Mouse (Mus musculus): ENCODE results near the gene Gps2. TPM values are rescaled to one million over a fixed set of nuclear protein-coding genes. Genes with fewer than 3 reads are reported as not detected.
"Not testable (repeated sequence)": the region's sequence is repeated elsewhere in the genome, so short reads cannot be mapped to it uniquely, and the experiment has no call there.

The Gps2 gene
- polyA plus RNA-seq, 1 experiment from 2014 or later = 70.3 TPM

GRCm38 (mm10) chr11:69910781-69911560, 2.7 kb upstream of the Gps2 start:
- no peak overlapping the region for H3K9ac ChIP-seq (ENCODE audit: low read depth, low read length)
- H3K4me3 ChIP-seq (ENCODE audit: low read depth, low read length) = no peak overlapping the region
- H3K27ac ChIP-seq (ENCODE audit: low read length) = no peak overlapping the region
- ATAC-seq = no peak
- H3K9me3 ChIP-seq (replicated peaks; ENCODE audit: control insufficient read depth, low read length, poor library complexity, severe bottlenecking) = no peaks in the 10 kb centered on the region
- no peaks in the 10 kb centered on the region for H3K27me3 ChIP-seq (ENCODE audit: control insufficient read depth, insufficient read depth, low read depth, low read length)
- H3K4me1 ChIP-seq (ENCODE audit: control insufficient read depth, insufficient read depth, low read length) = peaks cover 23% of the 10 kb centered on the region
- whole genome bisulfite sequencing = 94% methylated on average over 17 of the region's 17 CpGs
- peaks cover 52% of the 10 kb centered on the region for H3K36me3 ChIP-seq (ENCODE audit: control insufficient read depth, insufficient read depth, low read length)
- no peak overlapping the region for H3K4me2 ChIP-seq (ENCODE audit: low read length)

DNA sequence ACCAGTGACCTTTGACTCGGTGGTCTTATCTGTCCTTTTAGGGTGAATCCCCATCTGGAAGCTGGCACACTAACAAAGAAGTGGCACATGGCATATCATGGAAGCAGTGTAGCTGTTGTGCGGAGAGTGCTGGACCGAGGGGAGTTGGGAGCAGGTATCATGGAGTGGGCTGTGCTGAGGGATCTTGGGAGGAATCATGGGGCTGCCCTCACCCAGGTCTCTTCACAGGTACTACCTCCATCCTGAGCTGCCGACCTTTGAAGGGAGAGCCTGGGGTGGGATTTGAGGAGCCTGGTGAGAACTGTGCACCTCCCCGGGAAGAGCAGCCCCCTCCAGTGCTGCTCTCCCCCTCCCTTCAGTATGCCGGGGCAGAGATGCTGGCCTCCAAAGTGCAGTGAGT, 2.0 kb upstream of the Gps2 start:
- Histone ChIP-seq H3K27me3 (ENCODE audit: control insufficient read depth, insufficient read depth, low read depth, low read length) (no peaks in the 10 kb centered on the region), H3K9me3 (replicated peaks; ENCODE audit: control insufficient read depth, low read length, poor library complexity, severe bottlenecking) (no peaks in the 10 kb centered on the region), H3K4me3 (ENCODE audit: low read depth, low read length) (no peak overlapping the region), H3K4me1 (ENCODE audit: control insufficient read depth, insufficient read depth, low read length) (peaks cover 24% of the 10 kb centered on the region), H3K27ac (ENCODE audit: low read length) (no peak overlapping the region), H3K36me3 (ENCODE audit: control insufficient read depth, insufficient read depth, low read length) (peaks cover 47% of the 10 kb centered on the region), H3K4me2 (ENCODE audit: low read length) (no peak overlapping the region), H3K9ac (ENCODE audit: low read depth, low read length) (no peak overlapping the region)
- no peak for ATAC-seq
- WGBS = 87% methylated on average over 6 of the region's 6 CpGs

DNA sequence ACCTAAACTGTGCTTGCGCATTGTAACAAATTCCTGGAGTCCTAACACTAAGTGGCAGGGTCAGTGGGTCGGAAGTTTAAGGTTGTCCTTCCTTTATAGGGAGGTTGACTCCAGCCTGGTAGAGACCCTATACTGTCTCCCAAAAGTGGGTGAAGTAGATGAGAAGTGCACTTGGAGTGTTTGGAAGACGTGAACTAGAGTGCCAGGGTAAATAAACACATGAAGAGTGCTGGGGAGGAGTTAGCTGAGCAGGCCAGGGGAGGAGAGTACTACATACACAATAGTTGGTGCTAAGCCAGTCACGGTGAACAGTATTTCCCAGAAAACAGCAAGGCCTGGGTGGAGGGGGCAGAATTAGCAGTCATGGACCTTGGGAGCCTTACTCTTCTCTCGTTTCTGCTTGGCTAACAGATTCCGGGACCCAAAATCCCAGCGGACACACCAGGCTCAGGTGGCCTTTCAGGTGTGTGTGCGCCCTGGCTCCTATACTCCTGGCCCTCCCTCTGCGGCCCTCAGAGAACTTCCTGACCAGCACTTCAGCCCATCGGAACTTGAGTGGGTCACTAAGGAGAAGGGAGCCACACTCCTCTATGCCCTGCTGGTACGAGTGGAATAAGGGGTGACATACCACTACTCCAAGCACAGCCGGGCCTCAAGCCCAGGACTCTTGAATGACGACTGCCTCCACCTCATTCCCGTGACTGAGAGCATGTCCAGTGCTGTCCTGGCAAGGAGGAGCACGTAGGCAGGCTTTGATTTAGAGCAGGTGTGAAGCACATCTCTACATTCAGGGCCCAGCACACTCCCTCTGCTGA, 765 bp upstream of the Gps2 start:
- 78% methylated on average over 15 of the region's 15 CpGs for WGBS
- 0 out of 2 replicates have a peak overlapping the region, but pooled peaks have one; percentile 43 for H3K9ac ChIP-seq (ENCODE audit: low read depth, low read length)
- H3K27ac ChIP-seq (ENCODE audit: low read length) = no peak overlapping the region; the same call in 1 of the 2 replicates
- peak; percentile 32; the same call in 1 of the 2 replicates for ATAC-seq
- H3K36me3 ChIP-seq (ENCODE audit: control insufficient read depth, insufficient read depth, low read length) = peaks cover 46% of the 10 kb centered on the region
- H3K4me1 ChIP-seq (ENCODE audit: control insufficient read depth, insufficient read depth, low read length) = peaks cover 24% of the 10 kb centered on the region
- no peaks in the 10 kb centered on the region for H3K9me3 ChIP-seq (replicated peaks; ENCODE audit: control insufficient read depth, low read length, poor library complexity, severe bottlenecking)
- H3K27me3 ChIP-seq (ENCODE audit: control insufficient read depth, insufficient read depth, low read depth, low read length) = no peaks in the 10 kb centered on the region
- H3K4me2 ChIP-seq (ENCODE audit: low read length) = peak overlapping the region; percentile 68
- H3K4me3 ChIP-seq (ENCODE audit: low read depth, low read length) = peak overlapping the region; percentile 80; the same call in 1 of the 2 replicates

- Histone ChIP-seq H3K36me3 (ENCODE audit: control insufficient read depth, insufficient read depth, low read length) (peaks cover 40% of the 10 kb centered on the region), H3K27me3 (ENCODE audit: control insufficient read depth, insufficient read depth, low read depth, low read length) (no peaks in the 10 kb centered on the region), H3K4me3 (ENCODE audit: low read depth, low read length) (peak overlapping the region; percentile 80), H3K27ac (ENCODE audit: low read length) (peak overlapping the region; percentile 92), H3K4me1 (ENCODE audit: control insufficient read depth, insufficient read depth, low read length) (peaks cover 31% of the 10 kb centered on the region), H3K4me2 (ENCODE audit: low read length) (peak overlapping the region; percentile 97), H3K9ac (ENCODE audit: low read depth, low read length) (peak overlapping the region; percentile 85), H3K9me3 (replicated peaks; ENCODE audit: control insufficient read depth, low read length, poor library complexity, severe bottlenecking) (no peaks in the 10 kb centered on the region)
- no peak; the same call in 1 of the 2 replicates for ATAC-seq
- WGBS = 2% methylated on average over 17 of the region's 17 CpGs
These were observed 680 bp downstream of the Gps2 start for GRCm38 (mm10) chr11:69914372-69914764.

GRCm38 (mm10) chr11:69914917-69915430, 1.3 kb downstream of the Gps2 start:
- Histone ChIP-seq H3K4me3 (ENCODE audit: low read depth, low read length) (peak overlapping the region; percentile 80), H3K9me3 (replicated peaks; ENCODE audit: control insufficient read depth, low read length, poor library complexity, severe bottlenecking) (no peaks in the 10 kb centered on the region), H3K36me3 (ENCODE audit: control insufficient read depth, insufficient read depth, low read length) (peaks cover 37% of the 10 kb centered on the region), H3K4me1 (ENCODE audit: control insufficient read depth, insufficient read depth, low read length) (peaks cover 37% of the 10 kb centered on the region), H3K9ac (ENCODE audit: low read depth, low read length) (0 out of 2 replicates have a peak overlapping the region, but pooled peaks have one; percentile 85), H3K27ac (ENCODE audit: low read length) (no peak overlapping the region), H3K4me2 (ENCODE audit: low read length) (peak overlapping the region; percentile 97), H3K27me3 (ENCODE audit: control insufficient read depth, insufficient read depth, low read depth, low read length) (no peaks in the 10 kb centered on the region)
- WGBS = 37% methylated on average over 9 of the region's 9 CpGs
- no peak for ATAC-seq

GRCm38 (mm10) chr11:69915667-69916627, 2.3 kb downstream of the Gps2 start:
- H3K9me3 ChIP-seq (replicated peaks; ENCODE audit: control insufficient read depth, low read length, poor library complexity, severe bottlenecking) = no peaks in the 10 kb centered on the region
- no peak overlapping the region for H3K4me2 ChIP-seq (ENCODE audit: low read length)
- no peak for ATAC-seq
- 77% methylated on average over 5 of the region's 5 CpGs for WGBS
- H3K36me3 ChIP-seq (ENCODE audit: control insufficient read depth, insufficient read depth, low read length) = peaks cover 34% of the 10 kb centered on the region
- H3K27me3 ChIP-seq (ENCODE audit: control insufficient read depth, insufficient read depth, low read depth, low read length) = no peaks in the 10 kb centered on the region
- H3K27ac ChIP-seq (ENCODE audit: low read length) = no peak overlapping the region
- peaks cover 41% of the 10 kb centered on the region for H3K4me1 ChIP-seq (ENCODE audit: control insufficient read depth, insufficient read depth, low read length)
- no peak overlapping the region for H3K4me3 ChIP-seq (ENCODE audit: low read depth, low read length)
- no peak overlapping the region for H3K9ac ChIP-seq (ENCODE audit: low read depth, low read length)

- not testable (repeated sequence) for H3K9ac ChIP-seq (ENCODE audit: low read depth, low read length); H3K27ac ChIP-seq (ENCODE audit: low read length); H3K27me3 ChIP-seq (ENCODE audit: control insufficient read depth, insufficient read depth, low read depth, low read length); ATAC-seq; H3K9me3 ChIP-seq (replicated peaks; ENCODE audit: control insufficient read depth, low read length, poor library complexity, severe bottlenecking); H3K4me2 ChIP-seq (ENCODE audit: low read length); H3K4me3 ChIP-seq (ENCODE audit: low read depth, low read length)
- WGBS = 48% methylated on average over 7 of the region's 7 CpGs
- Histone ChIP-seq H3K36me3 (ENCODE audit: control insufficient read depth, insufficient read depth, low read length) (peaks cover 30% of the 10 kb centered on the region), H3K4me1 (ENCODE audit: control insufficient read depth, insufficient read depth, low read length) (peaks cover 41% of the 10 kb centered on the region)
These were observed 3.1 kb downstream of the Gps2 start for GRCm38 (mm10) chr11:69916652-69917378.

Measured in midbrain, embryonic 16.5 days (tissue).